Mouse (Mus musculus) midbrain, postnatal 0 days (tissue): Measurements from ENCODE around the gene Ccdc82. TPM values are rescaled to one million over a fixed set of nuclear protein-coding genes. Genes with fewer than 3 reads are reported as not detected.

Experiments
- ATAC-seq: fragments of 200-750 bp; cut with Nextera tagmentation; 2 replicates; pipeline ENCODE4 v1.8.0; 2017; ENCODE audit warnings: moderate number of reproducible peaks, mild to moderate bottlenecking, moderate TSS enrichment, moderate library complexity; ENCODE audit not compliant: low FRiP score
- DNase-seq: peaks from one replicate; pipeline ENCODE4 v3.0.0-alpha.2; 2015; ENCODE audit warnings: low spot score
- H3K27ac ChIP-seq: fragments of 300-500 bp; sonication (generic); 2 replicates; pipeline ENCODE4 v1.5.1; 2014; ENCODE audit warnings: low read depth, mild to moderate bottlenecking, low read length, mixed read lengths
- H3K27me3 ChIP-seq: fragments of 300-500 bp; sonication (generic); 2 replicates; pipeline ENCODE4 v1.6.1; 2014; ENCODE audit warnings: low read length, control low read depth, mixed read lengths; ENCODE audit not compliant: insufficient read depth
- H3K36me3 ChIP-seq: fragments of 300-500 bp; sonication (generic); 2 replicates; pipeline ENCODE4 v1.6.1; 2014; ENCODE audit warnings: low read length, control low read depth, mixed read lengths; ENCODE audit not compliant: insufficient read depth
- H3K4me1 ChIP-seq: fragments of 300-500 bp; sonication (generic); 2 replicates; pipeline ENCODE4 v1.6.1; 2014; ENCODE audit warnings: mild to moderate bottlenecking, control low read depth, antibody characterized with exemption, low read length, mixed read lengths; ENCODE audit not compliant: insufficient read depth
- H3K4me2 ChIP-seq: fragments of 300-500 bp; sonication (generic); 2 replicates; pipeline ENCODE4 v1.6.1; 2014; ENCODE audit warnings: low read depth, mild to moderate bottlenecking, low read length, mixed read lengths; ENCODE audit not compliant: poor library complexity, severe bottlenecking
- H3K4me3 ChIP-seq: fragments of 300-500 bp; sonication (generic); 2 replicates; pipeline ENCODE4 v1.5.1; 2014; ENCODE audit warnings: low read depth, mild to moderate bottlenecking, low read length, moderate library complexity
- H3K9ac ChIP-seq: fragments of 300-500 bp; sonication (generic); replicated peaks from 2 replicates; pipeline ENCODE4 v1.6.1; 2014; ENCODE audit warnings: mild to moderate bottlenecking, low read length, moderate library complexity, mixed read lengths; ENCODE audit not compliant: poor library complexity, severe bottlenecking
- H3K9me3 ChIP-seq: fragments of 300-500 bp; sonication (generic); 2 replicates; pipeline ENCODE4 v1.6.1; 2016; ENCODE audit warnings: low read length, control low read depth
- CTCF ChIP-seq: IDR thresholded peaks from 2 replicates; pipeline ENCODE4 v1.5.1; 2016; ENCODE audit warnings: antibody characterized with exemption, mild to moderate bottlenecking
- WGBS: fragments of 180-500 bp; shearing (Covaris S2); extraction: QIAGEN DNeasy Blood & Tissue Kit; methylation state at CpG from one replicate; pipeline ENCODE4 v1.1.7; 2014; 5-methylcytosine and 5-hydroxymethylcytosine counted together
- polyA plus RNA-seq: library from polyadenylated mRNA; unstranded; fragments of >200 nt; fragmentation: Nextera tagmentation; extraction: Ambion mirVana; gene quantifications from 2 replicates; pipeline ENCODE4 v1.2.1, GENCODE M21; 2015
- total RNA-seq: library from RNA; depleted of rRNA; stranded (reverse); fragments of >200 nt; gene quantifications from 2 replicates; pipeline ENCODE4 v1.2.3, GENCODE M21; 2014

The Ccdc82 gene
- total and polyA plus RNA-seq, 2 experiments from 2014 or later: 11.8 to 20.2 TPM

GRCm38 (mm10) chr9:13300891-13301782 lies 54.4 kb downstream of the Ccdc82 start:
- DNase-seq (no peak), ATAC-seq (no peak)
- Histone ChIP-seq H3K36me3 (no peaks in the 10 kb centered on the region), H3K4me2 (peak overlapping the region; percentile 98), H3K4me3 (peak overlapping the region; percentile 14), H3K4me1 (peaks cover 24% of the 10 kb centered on the region; the same call in 1 of the 2 replicates), H3K9ac (peak overlapping the region; percentile 33), H3K27ac (peak overlapping the region; percentile 7; the same call in 1 of the 2 replicates), H3K9me3 (no peaks in the 10 kb centered on the region), H3K27me3 (no peaks in the 10 kb centered on the region)
- 59% methylated on average over 9 of the region's 9 CpGs for WGBS
- TF ChIP-seq CTCF: no peak

- H3K27me3 ChIP-seq: no peaks in the 10 kb centered on the region
- no peak overlapping the region for H3K27ac ChIP-seq
- peaks cover 24% of the 10 kb centered on the region; the same call in 1 of the 2 replicates for H3K4me1 ChIP-seq
- H3K4me3 ChIP-seq: peak overlapping the region; percentile 10; the same call in 1 of the 2 replicates
- DNase-seq (no peak), ATAC-seq (no peak)
- no peaks in the 10 kb centered on the region for H3K9me3 ChIP-seq
- no peak overlapping the region for H3K9ac ChIP-seq
- TF ChIP-seq CTCF: no peak
- 34% methylated on average over 6 of the region's 6 CpGs for WGBS
- no peaks in the 10 kb centered on the region for H3K36me3 ChIP-seq
- peak overlapping the region; percentile 98 for H3K4me2 ChIP-seq
These were observed 55.5 kb downstream of the Ccdc82 start for GRCm38 (mm10) chr9:13302183-13302825.

- Histone ChIP-seq H3K4me3 (no peak overlapping the region), H3K36me3 (no peaks in the 10 kb centered on the region), H3K9me3 (no peaks in the 10 kb centered on the region), H3K4me2 (no peak overlapping the region), H3K9ac (no peak overlapping the region), H3K27ac (no peak overlapping the region), H3K4me1 (peaks cover 24% of the 10 kb centered on the region; the same call in 1 of the 2 replicates), H3K27me3 (no peaks in the 10 kb centered on the region)
- WGBS: 22% methylated on average over 5 of the region's 5 CpGs
- ATAC-seq (no peak), DNase-seq (no peak)
- TF ChIP-seq CTCF: no peak
These were observed 56.5 kb downstream of the Ccdc82 start for GRCm38 (mm10) chr9:13303099-13303771.

GRCm38 (mm10) chr9:13303976-13304375 lies 57.2 kb downstream of the Ccdc82 start:
- H3K27ac ChIP-seq: 0 out of 2 replicates have a peak overlapping the region, but pooled peaks have one; percentile 6
- whole genome bisulfite sequencing: 32% methylated on average over 6 of the region's 6 CpGs
- ATAC-seq: no peak

GRCm38 (mm10) chr9:13306471-13306870 lies 59.7 kb downstream of the Ccdc82 start:
- Histone ChIP-seq H3K9me3 (no peaks in the 10 kb centered on the region), H3K27me3 (no peaks in the 10 kb centered on the region), H3K9ac (no peak overlapping the region), H3K36me3 (no peaks in the 10 kb centered on the region), H3K27ac (no peak overlapping the region), H3K4me1 (peaks cover 9% of the 10 kb centered on the region; the same call in 1 of the 2 replicates), H3K4me3 (no peak overlapping the region), H3K4me2 (no peak overlapping the region)
- no peak for ATAC-seq
- DNase-seq: no peak
- 93% methylated on average over 3 of the region's 3 CpGs for WGBS
- TF ChIP-seq CTCF: no peak

More at GRCm38 (mm10) chr9:13303976-13304375, 57.2 kb downstream of the Ccdc82 start:
- no peaks in the 10 kb centered on the region for H3K27me3 ChIP-seq
- peaks cover 18% of the 10 kb centered on the region; the same call in 1 of the 2 replicates for H3K4me1 ChIP-seq
- no peak overlapping the region for H3K9ac ChIP-seq
- H3K36me3 ChIP-seq: no peaks in the 10 kb centered on the region
- H3K4me3 ChIP-seq: no peak overlapping the region
- no peaks in the 10 kb centered on the region for H3K9me3 ChIP-seq
- no peak for TF ChIP-seq CTCF
- H3K4me2 ChIP-seq: no peak overlapping the region
- DNase-seq: peak; percentile 26
